Mouse (Mus musculus) spleen, adult 2 months (tissue): Measurements from ENCODE around the gene Aacs.

Experiments used
- CTCF ChIP-seq: fragments of 200-500 bp; IDR thresholded peaks from 2 replicates; pipeline ENCODE4 v1.5.1; 2011; ENCODE audit warnings: mild to moderate bottlenecking, inconsistent platforms; ENCODE audit not compliant: insufficient read depth, insufficient read length, insufficient replicate concordance; ENCODE audit errors: extremely low read depth
- POLR2A ChIP-seq: fragments of 200-500 bp; IDR thresholded peaks from 2 replicates; pipeline ENCODE4 v1.6.1; 2011; ENCODE audit warnings: low read depth, low read length, inconsistent platforms

DNA sequence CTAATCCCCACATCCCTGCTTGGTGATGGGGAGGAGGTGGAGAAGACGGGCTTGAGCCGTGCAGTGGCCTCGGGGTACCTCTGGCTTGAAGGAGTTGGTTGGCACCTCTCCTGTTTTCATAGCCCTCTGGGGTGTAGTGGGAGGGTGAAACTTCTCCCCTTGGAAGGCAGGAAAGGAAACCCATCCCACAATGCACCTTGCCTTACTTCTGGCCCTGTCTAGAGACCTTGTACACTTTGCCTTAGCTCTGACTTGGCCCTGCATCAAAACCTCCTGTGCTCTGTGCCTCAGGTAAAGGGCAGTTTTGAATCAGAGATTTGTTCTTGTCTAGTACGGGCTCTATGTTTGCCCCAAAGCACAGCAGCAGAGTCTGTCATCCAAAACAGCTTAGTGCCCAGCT, 4.9 kb upstream of the Aacs start:
- no peak for TF ChIP-seq POLR2A
- no peak for TF ChIP-seq CTCF
